Mouse (Mus musculus): ENCODE data around the gene Nox3.

The Nox3 gene

DNA sequence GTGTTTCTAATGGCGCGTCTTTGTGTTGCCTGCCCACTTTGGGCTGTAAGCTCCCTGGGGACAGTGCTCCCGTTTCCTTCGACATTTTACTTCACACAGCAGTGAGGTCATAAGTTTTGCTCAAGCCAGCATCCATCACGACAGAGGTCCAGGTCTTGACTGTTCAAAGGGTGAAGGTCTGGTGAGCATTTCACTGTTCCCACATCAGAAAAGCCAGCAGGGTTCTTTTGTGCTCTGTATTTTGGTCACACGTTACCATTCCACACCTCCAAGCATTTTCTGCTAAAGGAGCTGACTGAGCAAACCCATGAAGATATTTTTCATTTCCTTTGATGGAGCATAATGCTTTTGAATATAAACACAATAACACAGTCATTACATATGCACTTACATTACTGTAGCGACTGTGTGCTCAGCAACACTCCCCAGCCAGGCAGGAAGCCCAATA is 85.7 kb downstream of the Nox3 start:
- DNase-seq (ENCODE audit: low read depth, low spot score), result no peak

DNA sequence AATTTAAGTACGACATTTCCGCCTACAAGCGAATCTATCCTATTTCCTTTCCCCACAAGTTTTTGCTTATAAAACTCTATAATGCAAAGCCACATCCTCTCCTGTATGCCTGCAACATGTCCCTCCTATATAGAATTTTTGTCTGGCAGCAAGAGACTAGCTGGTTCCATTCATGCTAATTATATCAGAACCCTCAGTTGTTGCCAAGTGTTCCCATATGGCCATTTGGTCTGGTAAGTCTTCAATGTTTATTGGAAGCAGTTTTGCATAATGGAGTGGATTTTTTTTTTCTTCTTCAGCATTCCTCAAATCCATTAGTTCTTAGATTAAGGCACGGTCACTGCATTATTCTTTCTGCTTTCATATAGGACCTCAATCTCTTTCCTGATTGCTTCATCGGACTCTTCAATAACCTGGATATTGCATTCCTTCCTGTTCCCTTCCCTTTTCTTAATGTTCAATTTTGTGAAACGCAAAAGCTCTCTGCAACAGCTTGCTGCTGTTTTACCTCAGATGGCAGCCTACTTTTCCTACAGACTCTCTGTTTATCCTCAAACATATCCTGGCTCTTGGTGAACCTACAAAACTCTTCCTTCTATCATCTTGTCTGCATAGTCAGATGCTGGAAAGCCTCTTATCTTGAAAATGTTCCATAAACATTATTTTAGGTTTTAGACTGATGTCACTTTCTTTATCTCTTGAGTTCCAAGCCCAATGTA is 92.9 kb downstream of the Nox3 start:
- no peak for DNase-seq (ENCODE audit: low read depth, low spot score)

GRCm38 (mm10) chr17:3598393-3598792 is 97.7 kb downstream of the Nox3 start:
- DNase-seq (ENCODE audit: low read depth, low spot score), result no peak

- DNase-seq (ENCODE audit: low read depth, low spot score), result no peak
Observed at GRCm38 (mm10) chr17:3597866-3598265, 98.2 kb downstream of the Nox3 start.

GRCm38 (mm10) chr17:3597130-3597529 is 98.9 kb downstream of the Nox3 start:
- DNase-seq (ENCODE audit: low read depth, low spot score), result no peak
